In genomic region chr7:125752699-125753325, GRCm38 (mm10) we compare ENCODE assay signal across 22 mouse cellular contexts. TPM values are rescaled to one million over a fixed set of nuclear protein-coding genes. Genes with fewer than 3 reads are reported as not detected.
DNase-seq lines count a peak whose midpoint lies in the region; ATAC-seq and TF ChIP-seq lines count a peak whose summit lies in the region.
"Had no signal": no experiment of that assay in that cellular context is flagged by ENCODE, and none has a peak within 500 bp of the region (broad histone marks: within the 10 kb centered on the region; RNA-seq: fewer than 3 reads in every experiment).

No protein-coding gene starts in this region.

- no peaks in the 10 kb centered on the region for H3K27me3 ChIP-seq in heart, adult 2 months (ENCODE audit: control insufficient read depth, insufficient read depth, low read length)
- H3K27me3 ChIP-seq in heart, embryonic 15.5 days: no peaks in the 10 kb centered on the region
- no peaks in the 10 kb centered on the region for H3K27me3 ChIP-seq in neural tube, embryonic 11.5 days (ENCODE audit: control insufficient read depth, insufficient read depth, low read length)
- no peaks in the 10 kb centered on the region for H3K27me3 ChIP-seq in neural tube, embryonic 15.5 days (replicated peaks)
- H3K27me3 ChIP-seq: hindbrain, embryonic 13.5 days; liver, embryonic 15.5 days; lung, embryonic 15.5 days had no signal

- H3K4me3 ChIP-seq in heart, adult 2 months: no peak overlapping the region
- H3K4me3 ChIP-seq in heart, embryonic 15.5 days: no peak overlapping the region
- no peak overlapping the region for H3K4me3 ChIP-seq in neural tube, embryonic 11.5 days (ENCODE audit: low read depth, low read length)
- H3K4me3 ChIP-seq in neural tube, embryonic 15.5 days (replicated peaks): no peak overlapping the region
- H3K4me3 ChIP-seq: forebrain, embryonic 10.5 days; hindbrain, embryonic 13.5 days; layer of hippocampus, adult 2 months; limb, embryonic 10.5 days; liver, embryonic 15.5 days; lung, embryonic 15.5 days had no signal

- TF ChIP-seq POLR2A in heart, adult 2 months (IDR thresholded peaks at IDR 0.05; ENCODE audit: insufficient read depth, low read depth, low read length): no peak

- no peak for TF ChIP-seq EP300 in heart, adult 2 months (IDR thresholded peaks at IDR 0.05; ENCODE audit: insufficient read depth, low read depth, low read length)

- ATAC-seq in heart, embryonic 15.5 days (replicated peaks; ENCODE audit: insufficient number of reproducible peaks, insufficient read depth, low FRiP score, low read depth): peak; percentile 61
- no peak for ATAC-seq in neural tube, embryonic 11.5 days (ENCODE audit: insufficient read depth, low FRiP score, low TSS enrichment)
- ATAC-seq in neural tube, embryonic 15.5 days (ENCODE audit: low FRiP score): no peak
- ATAC-seq: forebrain, embryonic 16.5 days had no signal

- no peaks in the 10 kb centered on the region for H3K36me3 ChIP-seq in heart, adult 2 months (ENCODE audit: control insufficient read depth, insufficient read depth, low read length)
- H3K36me3 ChIP-seq in heart, embryonic 15.5 days: no peaks in the 10 kb centered on the region
- no peaks in the 10 kb centered on the region; the same call in 1 of the 2 replicates for H3K36me3 ChIP-seq in neural tube, embryonic 11.5 days (ENCODE audit: control insufficient read depth, insufficient read depth, low read length)
- H3K36me3 ChIP-seq in neural tube, embryonic 15.5 days: no peaks in the 10 kb centered on the region
- H3K36me3 ChIP-seq: forebrain, embryonic 10.5 days; liver, embryonic 15.5 days; lung, embryonic 15.5 days had no signal

- intact Hi-C loops in heart, adult 2 months (cut with DNase I): loop anchor here (5.0 kb wide), 1 partner anchor 69 kb away; no protein-coding TSS in a partner anchor
- intact Hi-C loops in heart, postnatal 36 days (cut with DNase I): no loop called here

- no peak for DNase-seq in heart, adult 2 months
- DNase-seq in heart, postnatal 36 days: no peak
- no peak for DNase-seq in heart, adult 18-20 months
- peak; percentile 6 for DNase-seq in neural tube, embryonic 11.5 days (ENCODE audit: low spot score)
- no peak for DNase-seq in cerebellum, postnatal 14 days
- DNase-seq: cerebellum, adult 9-11 months; gastrocnemius, postnatal 10 days; kidney, adult 11 months; kidney, postnatal 10 days; liver; thymus, adult 18-20 months; thymus, postnatal 36 days had no signal

- peak overlapping the region; percentile 47 for H3K27ac ChIP-seq in heart, adult 2 months
- H3K27ac ChIP-seq in heart, embryonic 15.5 days: peak overlapping the region; percentile 92
- H3K27ac ChIP-seq in neural tube, embryonic 11.5 days (ENCODE audit: low read depth, low read length): no peak overlapping the region
- H3K27ac ChIP-seq in neural tube, embryonic 15.5 days (replicated peaks): no peak overlapping the region
- H3K27ac ChIP-seq: forebrain, embryonic 10.5 days; hindbrain, embryonic 13.5 days; layer of hippocampus, adult 2 months; limb, embryonic 10.5 days; liver, embryonic 15.5 days; lung, embryonic 15.5 days had no signal

- H3K4me1 ChIP-seq in heart, adult 2 months (ENCODE audit: control insufficient read depth, insufficient read depth, low read length): no peaks in the 10 kb centered on the region
- H3K4me1 ChIP-seq in heart, embryonic 15.5 days (replicated peaks): peaks cover 47% of the 10 kb centered on the region
- no peaks in the 10 kb centered on the region for H3K4me1 ChIP-seq in neural tube, embryonic 11.5 days (ENCODE audit: control insufficient read depth, insufficient read depth, low read length)
- H3K4me1 ChIP-seq in neural tube, embryonic 15.5 days: no peaks in the 10 kb centered on the region
- H3K4me1 ChIP-seq: hindbrain, embryonic 13.5 days; limb, embryonic 10.5 days; liver, embryonic 15.5 days; lung, embryonic 15.5 days had no signal

- 64% methylated on average over 7 of the region's 7 CpGs for WGBS in heart, adult 2 months
- WGBS in heart, embryonic 15.5 days: 37% methylated on average over 7 of the region's 7 CpGs
- WGBS in neural tube, embryonic 11.5 days: 88% methylated on average over 7 of the region's 7 CpGs
- 79% methylated on average over 7 of the region's 7 CpGs for WGBS in neural tube, embryonic 15.5 days

- no peak for TF ChIP-seq CTCF in heart, adult 2 months (IDR thresholded peaks at IDR 0.05)

- no peaks in the 10 kb centered on the region for H3K9me3 ChIP-seq in heart, embryonic 15.5 days (replicated peaks)
- no peaks in the 10 kb centered on the region for H3K9me3 ChIP-seq in neural tube, embryonic 11.5 days (ENCODE audit: control insufficient read depth, low read length)
- no peaks in the 10 kb centered on the region for H3K9me3 ChIP-seq in neural tube, embryonic 15.5 days (replicated peaks)
- H3K9me3 ChIP-seq: forebrain, embryonic 10.5 days; hindbrain, embryonic 13.5 days; limb, embryonic 10.5 days; liver, embryonic 15.5 days; lung, embryonic 15.5 days had no signal

- no peak overlapping the region for H3K9ac ChIP-seq in heart, adult 2 months (ENCODE audit: low read depth, low read length)
- H3K9ac ChIP-seq in heart, embryonic 15.5 days: peak overlapping the region; percentile 19; the same call in 1 of the 2 replicates
- no peak overlapping the region for H3K9ac ChIP-seq in neural tube, embryonic 11.5 days (ENCODE audit: low read length)
- no peak overlapping the region for H3K9ac ChIP-seq in neural tube, embryonic 15.5 days (replicated peaks)
- H3K9ac ChIP-seq: hindbrain, embryonic 13.5 days; liver, embryonic 15.5 days; lung, embryonic 15.5 days had no signal

- H3K4me2 ChIP-seq in heart, embryonic 15.5 days: no peak overlapping the region
- H3K4me2 ChIP-seq in neural tube, embryonic 11.5 days (ENCODE audit: low read depth): no peak overlapping the region
- no peak overlapping the region for H3K4me2 ChIP-seq in neural tube, embryonic 15.5 days
- H3K4me2 ChIP-seq: hindbrain, embryonic 13.5 days; liver, embryonic 15.5 days; lung, embryonic 15.5 days; midbrain, embryonic 11.5 days had no signal

- H3K79me2 ChIP-seq in heart, adult 2 months (replicated peaks; ENCODE audit: control insufficient read depth, insufficient read depth, low read length): no peaks in the 10 kb centered on the region

RNA-seq across cellular contexts. Expression of gene D430042O09Rik, which starts 45.1 kb away (rescaled TPM):
- 10 to 100 TPM in 1 of 2 experiments, 1 to 10 TPM in 1; 9.3 to 11.5 TPM for total RNA-seq in heart, adult 2 months (2021)
- 8.2 and 10.4 TPM in 2 replicates for polyA plus RNA-seq in heart, adult 2 months (2012; rRNA removed)
- 10 to 100 TPM in 1 of 2 experiments, 1 to 10 TPM in 1; 9.1 to 13.1 TPM for total RNA-seq in heart, postnatal 36 days (2021)
- polyA plus RNA-seq in heart, embryonic 15.5 days (2015; fragmentation: Nextera tagmentation; extraction: Ambion mirVana): 6.2 and 8.0 TPM in 2 replicates
- 10 to 100 TPM in 1 of 2 experiments, 1 to 10 TPM in 1; 7.9 to 11.9 TPM for total RNA-seq in heart, adult 18-20 months (2021)
- 9.0 and 12.1 TPM in 2 replicates for polyA plus RNA-seq in neural tube, embryonic 11.5 days (2014; fragmentation: Nextera tagmentation; extraction: Ambion mirVana)
- 5.4 and 6.7 TPM in 2 replicates for polyA plus RNA-seq in neural tube, embryonic 15.5 days (2015; fragmentation: Nextera tagmentation; extraction: Ambion mirVana)

RNA-seq across cellular contexts. Expression of gene Gtf3c1, which starts 45.2 kb away (rescaled TPM):
- total RNA-seq in heart, adult 2 months (2021): 10 to 100 TPM; 46.3 to 47.9 TPM
- 30.2 and 36.4 TPM in 2 replicates for polyA plus RNA-seq in heart, adult 2 months (2012; rRNA removed)
- 10 to 100 TPM; 61.1 to 63.3 TPM for total RNA-seq in heart, postnatal 36 days (2021)
- polyA plus RNA-seq in heart, embryonic 15.5 days (2015; fragmentation: Nextera tagmentation; extraction: Ambion mirVana): 23.9 and 30.2 TPM in 2 replicates
- total RNA-seq in heart, adult 18-20 months (2021): 10 to 100 TPM; 48.1 to 57.9 TPM
- 40.6 and 43.6 TPM in 2 replicates for polyA plus RNA-seq in neural tube, embryonic 11.5 days (2014; fragmentation: Nextera tagmentation; extraction: Ambion mirVana)
- 23.2 and 24.9 TPM in 2 replicates for polyA plus RNA-seq in neural tube, embryonic 15.5 days (2015; fragmentation: Nextera tagmentation; extraction: Ambion mirVana)

Comparison
In these comparisons a context has a peak if more than half of its experiments do, and no peak if none do; other contexts are left out.
1. H3K27ac ChIP-seq: peak in heart, adult 2 months (single experiment) and heart, embryonic 15.5 days (single experiment); none in neural tube, embryonic 11.5 days (single experiment) and neural tube, embryonic 15.5 days (single experiment).